Mouse (Mus musculus) CD4-positive helper T cell, adult 2 months (primary cell): Measurements from ENCODE around the gene Scg5.

Source experiments
- DNase-seq: peaks from one replicate; pipeline ENCODE4 v3.0.0-alpha.2; 2012; ENCODE audit warnings: low read depth, missing footprints, low spot score

Scg5 gene

DNA sequence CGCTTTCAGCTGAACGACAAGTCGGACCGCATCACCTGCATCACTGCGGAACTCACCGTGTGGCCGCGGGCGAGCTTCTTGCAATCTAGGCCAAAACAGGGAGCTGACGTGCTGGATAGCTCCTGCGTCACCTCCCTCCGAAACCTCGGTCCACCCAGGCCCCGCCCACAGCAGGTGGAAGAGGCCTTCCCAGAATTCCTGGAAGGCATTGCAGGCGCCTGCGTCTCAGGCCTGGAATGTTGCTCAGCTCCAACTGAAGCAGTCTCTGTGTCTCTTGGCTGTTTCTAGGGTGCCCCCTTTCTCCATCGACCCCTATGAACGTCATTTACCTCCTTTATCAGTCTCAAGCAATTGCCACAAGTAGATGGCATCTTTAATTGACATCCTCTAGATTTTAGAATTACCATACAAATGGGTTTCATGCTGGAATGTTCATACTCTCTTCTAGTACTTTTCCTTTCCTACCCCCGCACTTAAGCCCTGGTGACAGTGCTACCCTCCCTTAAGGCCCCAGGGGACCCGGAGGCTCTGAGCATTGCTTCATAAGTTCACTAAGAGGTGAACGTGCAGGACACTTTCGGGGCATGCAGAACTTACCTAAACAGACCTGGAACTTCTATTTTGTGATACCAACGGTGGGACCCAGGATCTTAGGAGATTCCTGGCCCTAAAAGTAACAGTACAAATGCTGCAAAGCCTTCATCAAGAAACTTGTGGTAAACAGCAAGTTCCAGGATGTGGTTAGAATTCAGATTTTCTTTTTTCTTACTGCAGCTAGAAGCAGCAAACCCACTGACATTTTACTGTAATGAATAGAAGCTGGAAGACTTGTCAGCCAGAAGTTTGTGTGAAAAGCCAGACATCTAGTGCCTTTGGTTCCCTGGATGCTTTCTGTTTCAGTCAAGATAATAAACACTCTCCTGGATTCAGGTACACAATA, at the start of gene Scg5:
Gene Scg5, minus strand, starts transcription at position 179 of the 940 bp plus-strand sequence.
- peak; percentile 72 for DNase-seq

DNA sequence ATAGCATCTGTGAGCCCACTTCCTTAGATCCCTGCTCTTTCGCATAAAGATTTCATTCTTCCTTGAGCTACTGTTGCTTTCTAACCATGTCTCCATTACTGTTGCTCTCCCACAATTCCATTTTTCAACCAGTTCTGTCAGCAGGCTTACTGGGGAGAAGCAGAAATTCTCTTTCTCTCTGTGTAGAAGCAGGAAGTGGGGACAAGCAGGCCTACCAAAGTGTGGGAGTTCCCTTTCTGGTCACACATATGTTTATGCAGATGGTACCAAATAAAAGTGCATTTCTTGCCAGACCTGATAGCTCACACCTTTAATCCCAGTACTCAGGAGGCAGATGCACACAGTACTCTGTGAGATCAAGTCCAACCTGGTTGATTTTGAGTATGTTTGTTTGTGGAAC, 41.2 kb upstream of the Scg5 start:
- no peak for DNase-seq

- DNase-seq = no peak
Measured at GRCm38 (mm10) chr2:113868404-113868803, 39.5 kb upstream of the Scg5 start.

- DNase-seq = peak; percentile 51
Measured at GRCm38 (mm10) chr2:113866155-113866554, 37.2 kb upstream of the Scg5 start.

- DNase-seq = no peak
Measured at GRCm38 (mm10) chr2:113849141-113849540, 20.2 kb upstream of the Scg5 start.

DNA sequence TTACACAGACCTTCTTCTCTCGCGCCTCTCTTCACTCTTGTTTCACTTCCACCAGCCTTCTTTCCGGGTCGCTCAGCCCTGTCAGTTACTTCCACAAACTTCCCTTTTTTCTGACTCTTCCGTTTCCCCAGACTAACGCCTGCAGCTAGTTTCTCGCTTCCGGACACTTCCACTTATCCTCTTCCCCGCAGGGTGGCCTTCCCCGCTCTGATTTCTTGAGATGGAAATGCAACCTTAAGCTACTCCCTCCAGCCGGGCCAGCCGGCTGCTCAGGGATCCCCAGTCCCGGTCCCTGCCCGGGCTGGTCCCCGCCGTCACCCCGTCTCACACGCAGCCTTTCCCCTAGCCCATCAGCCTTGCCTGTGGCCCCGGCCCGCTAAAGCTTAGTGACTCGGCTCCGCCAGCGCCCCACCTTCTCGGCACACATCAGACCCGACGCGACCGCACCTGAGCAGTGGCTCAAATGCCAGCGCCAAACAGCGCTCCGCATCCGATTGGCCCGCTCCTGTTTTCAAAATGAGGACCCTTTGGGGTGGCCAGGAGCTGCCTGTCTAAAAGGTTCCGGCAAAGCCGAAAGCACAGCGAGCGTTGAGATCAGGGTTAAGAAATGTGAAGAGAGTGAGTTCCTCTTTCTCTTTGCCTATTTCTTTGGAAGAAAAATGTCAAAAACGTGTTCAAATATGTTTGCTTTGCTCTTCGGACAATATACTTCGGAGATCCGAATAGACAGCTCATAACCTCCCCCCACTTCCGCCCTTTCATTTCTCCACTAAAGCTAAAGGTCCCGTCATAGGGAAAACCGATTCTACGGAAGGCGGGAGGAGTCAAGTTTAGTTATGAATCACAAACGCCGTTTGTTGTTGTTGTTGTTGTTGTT, 19.6 kb upstream of the Scg5 start, which contains the start of gene Arhgap11a:
Gene Arhgap11a, minus strand, starts transcription at position 417 of the 877 bp plus-strand sequence.
- DNase-seq = peak; percentile 93

- DNase-seq = peak; percentile 11
Measured at GRCm38 (mm10) chr2:113847678-113848244, 18.8 kb upstream of the Scg5 start.

DNA sequence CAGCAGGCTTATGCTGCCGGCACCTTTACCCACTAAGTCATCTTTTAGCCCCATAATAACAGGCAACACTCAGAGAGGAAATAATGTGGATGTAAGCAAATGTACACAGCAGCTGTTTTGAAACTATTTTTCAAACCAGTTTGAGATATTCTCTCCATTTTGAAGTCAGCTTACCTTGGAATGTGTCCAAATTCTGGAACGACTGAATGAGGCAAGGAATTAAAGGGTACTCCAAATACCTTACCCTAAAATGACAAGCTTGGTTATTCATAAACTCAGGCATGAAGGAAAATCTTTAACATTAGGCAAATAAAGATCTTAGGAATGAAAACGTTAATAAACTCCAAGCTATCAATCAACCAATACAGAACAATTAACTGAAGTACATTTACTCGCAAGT, 16.2 kb upstream of the Scg5 start:
- DNase-seq = no peak

DNA sequence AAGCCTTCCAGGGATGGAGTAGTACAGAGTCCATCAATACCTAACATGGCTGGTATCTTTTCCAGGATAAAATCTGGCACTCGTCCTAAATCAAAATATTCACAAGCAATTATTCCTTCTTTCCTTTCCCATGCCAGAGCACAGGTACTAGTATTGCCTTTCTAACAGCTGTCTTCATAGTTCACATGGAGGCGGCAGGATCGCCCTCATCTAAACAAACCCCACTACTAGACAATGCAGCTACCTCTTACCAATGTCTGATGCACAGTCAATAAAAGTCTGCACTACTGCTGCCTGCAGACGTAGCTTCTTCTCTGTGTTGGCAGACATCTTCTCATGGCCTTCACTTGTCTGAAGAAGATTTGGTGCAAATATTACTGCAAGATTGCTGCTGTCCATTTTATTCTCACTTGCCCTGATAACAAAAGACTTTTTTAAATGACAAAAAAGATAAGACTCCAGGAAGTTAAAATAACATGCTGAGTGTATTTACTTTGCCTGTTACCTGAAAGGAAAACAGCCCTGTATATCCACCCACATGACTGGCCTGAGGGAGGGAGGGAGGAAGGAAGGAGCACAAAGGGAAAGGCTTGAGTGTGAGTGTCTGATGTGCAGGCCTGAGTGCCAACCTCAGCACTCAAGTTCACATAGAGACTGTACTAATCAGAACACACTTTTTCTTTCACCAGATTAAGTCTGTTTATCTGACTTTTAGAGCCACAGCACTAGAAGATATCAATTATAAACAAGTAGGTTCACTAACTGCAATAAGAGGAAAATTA, 12.9 kb upstream of the Scg5 start:
- DNase-seq = no peak

DNA sequence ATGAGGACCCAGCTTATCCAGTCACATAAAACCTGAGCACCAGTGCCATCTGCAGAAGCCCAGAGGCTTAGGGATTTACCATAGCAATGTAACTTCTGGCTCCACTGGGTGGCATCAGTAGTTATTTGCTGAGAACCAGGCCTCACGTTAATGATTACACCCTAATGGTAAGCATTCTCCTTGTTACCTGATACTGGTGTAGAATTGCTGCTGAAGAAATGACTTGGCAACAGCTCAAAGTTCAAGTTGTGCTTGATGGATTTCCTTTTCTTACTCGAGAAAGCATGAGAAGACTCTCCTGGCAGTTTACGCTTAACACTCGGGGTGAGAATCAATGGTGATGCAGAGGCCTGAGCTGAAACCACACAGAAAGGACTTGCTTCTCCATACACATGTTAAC, 10.6 kb upstream of the Scg5 start:
- no peak for DNase-seq

DNA sequence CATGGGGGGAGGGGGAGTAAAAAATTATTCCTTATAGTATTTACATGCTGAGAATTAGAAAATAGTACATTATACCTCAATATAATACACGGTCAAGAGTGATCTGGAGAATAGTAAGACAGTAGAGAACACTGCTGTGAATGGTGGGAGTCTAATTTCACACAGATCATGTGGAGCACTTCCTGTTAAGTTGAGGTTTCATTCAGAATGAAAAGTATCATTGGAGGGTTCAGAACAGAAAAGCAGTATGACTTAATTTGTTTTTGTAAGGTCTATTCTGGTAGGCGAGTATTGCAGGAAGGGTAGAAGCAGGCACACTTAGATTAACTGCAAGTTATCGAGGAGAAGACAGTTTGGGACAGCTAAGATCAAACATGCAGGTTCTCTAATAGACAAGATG, 6.3 kb upstream of the Scg5 start:
- DNase-seq = peak; percentile 10

DNA sequence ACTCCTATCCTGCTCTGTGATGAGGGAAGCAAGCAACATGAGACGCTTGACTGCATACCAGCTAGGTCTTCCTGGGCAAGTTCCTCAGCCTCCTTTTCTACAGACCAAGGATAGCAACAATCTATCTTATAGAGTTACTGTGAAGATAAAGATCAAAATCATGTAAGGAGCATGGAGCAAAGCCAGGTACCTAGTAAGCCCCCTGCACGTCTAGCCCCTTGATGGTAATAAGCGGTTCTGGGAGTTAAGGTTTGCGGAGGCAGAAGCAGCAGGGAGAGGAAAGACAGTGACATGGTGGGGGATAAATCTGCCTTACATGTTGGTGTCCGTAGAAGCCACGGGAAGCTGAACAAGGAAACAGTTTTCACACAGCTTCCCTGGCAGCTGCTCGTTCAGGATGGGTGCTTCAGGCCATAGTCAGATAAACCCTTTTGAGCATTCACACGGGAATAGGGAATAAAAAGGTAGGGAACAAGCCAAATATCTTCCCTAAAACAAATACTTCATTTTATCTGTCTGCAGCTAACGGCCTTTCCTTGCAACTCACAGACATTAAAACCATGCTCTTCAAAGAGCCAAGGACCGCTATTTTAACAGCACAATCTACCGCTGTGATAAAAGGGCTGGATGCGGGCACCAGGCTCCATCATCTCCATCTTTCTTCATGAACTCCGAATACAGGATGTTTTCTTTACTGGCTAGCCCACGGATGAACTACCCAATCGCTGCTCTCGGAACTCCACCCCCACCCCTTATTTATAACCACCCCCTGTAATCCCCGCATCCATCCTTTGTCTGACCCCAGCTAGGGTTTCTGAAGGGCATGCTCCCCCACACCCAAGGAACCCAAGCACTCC, 607 bp downstream of the Scg5 start:
- no peak for DNase-seq

DNA sequence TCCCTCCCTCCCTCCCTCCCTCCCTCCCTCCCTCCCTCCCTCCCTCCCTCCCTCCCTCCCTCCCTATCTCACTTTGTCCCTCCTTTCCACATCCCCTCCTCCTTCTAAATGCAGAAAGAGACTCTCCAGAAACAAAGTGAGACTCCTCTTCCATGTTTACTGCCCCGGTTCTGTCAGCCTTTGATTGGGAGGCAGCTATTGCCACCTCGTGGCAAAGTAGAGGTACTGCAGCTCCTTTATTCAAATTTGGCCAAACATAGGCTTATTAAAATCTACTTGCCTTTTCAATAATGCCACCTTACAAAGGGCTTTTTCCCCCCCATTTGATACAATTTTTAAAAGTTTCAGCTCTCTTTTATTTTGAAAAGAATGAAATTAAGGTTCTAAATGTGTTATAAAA, 5.0 kb downstream of the Scg5 start:
- DNase-seq = peak; percentile 67

GRCm38 (mm10) chr2:113822367-113822766, 6.6 kb downstream of the Scg5 start:
- no peak for DNase-seq

DNA sequence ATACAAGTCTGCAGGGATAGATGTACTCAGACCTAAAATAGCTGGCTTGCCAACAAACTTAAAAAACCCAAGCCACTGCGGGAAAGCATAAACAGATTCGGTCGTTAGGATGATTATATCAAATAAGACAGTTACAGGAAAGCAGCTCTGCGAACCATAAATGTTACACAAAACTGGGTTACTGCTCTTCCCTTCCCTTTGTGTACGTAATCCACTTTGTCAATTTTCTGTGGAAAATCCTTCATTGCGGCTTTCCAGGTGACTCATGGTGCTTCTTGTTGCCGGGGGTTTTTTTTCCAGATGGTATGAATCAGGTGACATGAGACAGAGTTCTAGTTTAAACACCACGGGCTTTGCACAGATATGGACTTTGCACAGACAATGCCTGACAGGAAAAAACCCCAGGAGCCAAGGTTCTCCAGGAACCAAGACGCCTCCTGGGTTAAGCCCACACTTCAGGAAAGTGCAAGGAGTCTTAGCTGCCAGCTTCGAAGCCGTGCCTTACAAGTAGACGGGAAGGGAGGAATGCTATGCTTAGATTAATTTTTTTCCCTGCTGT, 7.7 kb downstream of the Scg5 start:
- DNase-seq = no peak

- DNase-seq = no peak
Measured at GRCm38 (mm10) chr2:113820117-113820516, 8.8 kb downstream of the Scg5 start.

DNA sequence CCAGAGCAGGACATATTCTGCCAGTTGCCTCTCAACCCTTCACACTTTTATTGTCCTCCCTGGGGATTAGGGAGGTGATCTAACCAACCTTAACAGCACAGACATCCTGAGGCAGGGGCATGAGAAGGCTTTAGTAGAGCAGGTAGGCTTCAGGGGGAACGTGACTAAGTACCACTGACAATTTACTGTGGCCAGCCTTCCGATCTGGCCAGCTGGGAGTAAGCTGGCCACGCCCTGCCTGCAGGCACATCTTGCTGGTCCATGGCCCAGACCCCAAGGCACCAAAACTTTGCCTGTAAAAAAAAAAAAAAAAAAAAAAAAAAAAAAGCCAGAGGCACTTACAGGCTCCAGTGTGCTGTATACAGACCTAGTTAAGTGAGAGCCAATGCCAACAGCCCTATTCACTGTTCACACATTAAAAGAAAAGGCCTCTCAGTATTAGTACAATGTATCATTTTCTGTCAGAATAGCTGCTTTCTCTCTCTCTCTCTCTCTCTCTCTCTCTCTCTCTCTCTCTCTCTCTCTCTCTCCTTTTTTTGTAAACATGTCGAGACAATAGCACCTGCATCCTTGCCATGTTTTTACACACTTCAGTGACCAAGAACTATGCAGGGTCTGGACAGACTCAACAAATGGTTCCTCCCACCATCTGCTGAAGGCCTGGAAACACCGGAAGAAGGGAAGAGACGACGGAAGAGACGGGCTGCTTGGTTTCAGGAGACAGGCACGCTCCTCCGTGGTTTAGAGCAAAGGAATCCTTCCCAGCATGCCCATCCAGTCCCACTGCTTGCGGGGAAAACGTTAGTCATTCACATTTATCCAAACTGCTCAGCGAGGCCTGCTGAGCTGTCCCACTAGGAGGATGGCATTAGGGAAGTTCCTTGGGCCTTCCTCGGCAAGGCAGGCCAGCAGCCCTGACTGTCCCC, 11.0 kb downstream of the Scg5 start:
- DNase-seq = no peak

- no peak for DNase-seq
Measured at GRCm38 (mm10) chr2:113807640-113808039, 21.3 kb downstream of the Scg5 start.
